ENCODE assay signal across 14 mouse cellular contexts in the genomic region with DNA sequence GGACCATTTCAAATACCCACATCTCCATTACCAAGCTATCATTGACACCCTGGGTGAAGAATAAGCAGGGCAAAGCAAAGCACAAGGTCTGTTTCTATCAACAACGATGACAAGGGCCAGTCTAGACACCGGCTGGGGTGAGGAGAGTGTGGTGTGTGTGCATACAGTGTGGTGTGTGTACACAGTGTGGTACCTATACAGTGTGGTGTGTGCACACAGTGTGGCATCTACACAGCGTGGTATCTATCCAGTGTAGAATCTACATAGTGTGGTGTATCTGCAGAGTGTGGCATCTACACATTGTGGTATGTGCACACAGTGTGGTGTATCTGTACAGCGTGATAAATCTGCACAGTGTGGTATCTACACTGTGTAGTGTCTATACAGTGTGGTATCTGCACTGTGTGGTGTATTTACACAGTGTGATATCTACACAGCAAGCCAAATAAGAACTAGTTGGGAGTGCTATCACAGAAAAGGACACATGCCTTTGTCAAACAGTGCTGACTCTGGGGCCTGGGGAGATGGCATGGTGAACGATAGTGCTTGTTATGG. TPM values are rescaled to one million over a fixed set of nuclear protein-coding genes. Genes with fewer than 3 reads are reported as not detected.
"Had no signal": no experiment of that assay in that cellular context is flagged by ENCODE, and none has a peak within 500 bp of the region (broad histone marks: within the 10 kb centered on the region; RNA-seq: fewer than 3 reads in every experiment).

No protein-coding gene starts in this region.

- H3K27me3 ChIP-seq: lung, embryonic 15.5 days; midbrain, embryonic 15.5 days; neural tube, embryonic 12.5 days had no signal

- H3K4me1 ChIP-seq: midbrain, embryonic 15.5 days; neural tube, embryonic 12.5 days had no signal

- DNase-seq: kidney, adult 8-10 months; kidney, postnatal 36 days; lung, postnatal 14 days; retina, postnatal 1 day; right cerebral cortex, postnatal 4 days; spleen, adult 18-20 months; thymus, adult 18-20 months; thymus, postnatal 14 days had no signal

- H3K4me3 ChIP-seq: layer of hippocampus, adult 2 months; lung, embryonic 15.5 days; midbrain, embryonic 15.5 days; neural tube, embryonic 12.5 days had no signal

- H3K9ac ChIP-seq: lung, embryonic 15.5 days; midbrain, embryonic 15.5 days; neural tube, embryonic 12.5 days had no signal

- ATAC-seq: intestine, embryonic 16.5 days; midbrain, embryonic 15.5 days had no signal

- H3K9me3 ChIP-seq: lung, embryonic 15.5 days; midbrain, embryonic 15.5 days; neural tube, embryonic 12.5 days had no signal

- H3K27ac ChIP-seq: layer of hippocampus, adult 2 months; lung, embryonic 15.5 days; macrophage; midbrain, embryonic 15.5 days; neural tube, embryonic 12.5 days had no signal

- H3K36me3 ChIP-seq: lung, embryonic 15.5 days; midbrain, embryonic 15.5 days; neural tube, embryonic 12.5 days had no signal

- H3K4me2 ChIP-seq: lung, embryonic 15.5 days; midbrain, embryonic 15.5 days; neural tube, embryonic 12.5 days had no signal

RNA-seq across cellular contexts. Expression of a gene that starts 24.9 kb away (rescaled TPM):
- polyA plus RNA-seq: macrophage had no signal
